Mouse (Mus musculus): ENCODE results near the gene Inip.

GRCm38 (mm10) chr4:59819477-59820022 is 18.2 kb upstream of the Inip start:
- no peak for TF ChIP-seq CTCF (IDR thresholded peaks at IDR 0.05; ENCODE audit: low read depth, low read length)
- TF ChIP-seq POLR2A (IDR thresholded peaks at IDR 0.05; ENCODE audit: extremely low read depth, insufficient read depth, low read length) = no peak
